ENCODE assay signal across 9 mouse cellular contexts in the genomic region with DNA sequence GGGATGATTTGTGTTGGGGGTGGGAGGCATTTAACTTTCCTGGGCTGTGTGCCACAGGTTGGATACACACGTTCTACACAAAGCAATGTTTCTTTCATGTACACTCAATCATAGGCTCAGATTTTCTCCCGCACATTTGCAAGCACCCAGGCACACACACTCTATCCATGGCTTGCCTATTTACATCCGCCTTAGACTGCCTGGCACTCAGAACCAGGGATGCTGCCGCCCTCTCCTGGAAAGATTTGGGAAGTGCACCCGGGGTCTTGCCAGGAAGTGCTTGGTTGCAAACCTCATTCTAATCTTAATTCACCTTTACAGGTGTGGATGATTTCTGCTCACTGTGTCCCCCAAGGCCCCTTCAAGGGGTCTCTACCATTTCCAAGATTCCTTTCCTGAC.
DNase-seq lines count a peak whose midpoint lies in the region; ATAC-seq and TF ChIP-seq lines count a peak whose summit lies in the region.
"Had no signal": no experiment of that assay in that cellular context is flagged by ENCODE, and none has a peak within 500 bp of the region (broad histone marks: within the 10 kb centered on the region; RNA-seq: fewer than 3 reads in every experiment).

No protein-coding gene starts in this region.

- H3K27me3 ChIP-seq in liver, embryonic 14.5 days (ENCODE audit: control insufficient read depth, insufficient read depth, low read length) = no peaks in the 10 kb centered on the region
- H3K27me3 ChIP-seq in neural tube, embryonic 14.5 days (ENCODE audit: control insufficient read depth, insufficient read depth, low read length) = no peaks in the 10 kb centered on the region
- H3K27me3 ChIP-seq: embryonic facial prominence, embryonic 13.5 days had no signal

- no peak overlapping the region for H3K9ac ChIP-seq in liver, embryonic 14.5 days (replicated peaks)
- no peak overlapping the region for H3K9ac ChIP-seq in neural tube, embryonic 14.5 days (replicated peaks; ENCODE audit: low read depth, low read length)
- H3K9ac ChIP-seq: embryonic facial prominence, embryonic 13.5 days had no signal

- DNase-seq in A20 (ENCODE audit: low read depth, low spot score) = peak; percentile 65
- peak; percentile 90 for DNase-seq in adrenal gland, postnatal 10 days
- peak; percentile 76 for DNase-seq in embryo, embryonic 9.5 days (ENCODE audit: extremely low spot score)
- peak; percentile 70 for DNase-seq in heart, adult 8-10 months (ENCODE audit: low spot score)
- DNase-seq in kidney, postnatal 10 days = peak; percentile 88
- peak in 2 of 3 experiments; percentile 16 to 18 for DNase-seq in liver, embryonic 14.5 days (ENCODE audit: low read depth in 3 of 3, low spot score in 3 of 3)
- peak; percentile 89 for DNase-seq in testis, postnatal 10 days (ENCODE audit: low spot score)

- no peak for TF ChIP-seq EP300 in liver, embryonic 14.5 days (IDR thresholded peaks at IDR 0.05; ENCODE audit: low read depth)

- ATAC-seq in liver, embryonic 14.5 days (ENCODE audit: insufficient read depth) = no peak
- ATAC-seq in neural tube, embryonic 14.5 days (ENCODE audit: low read depth) = peak; percentile 88

- 8% methylated on average over 5 of the region's 5 CpGs for WGBS in liver, embryonic 14.5 days (ENCODE audit: insufficient replicate concordance)
- 7% methylated on average over 5 of the region's 5 CpGs for WGBS in neural tube, embryonic 14.5 days

- H3K4me2 ChIP-seq in liver, embryonic 14.5 days (ENCODE audit: low read depth) = no peak overlapping the region
- no peak overlapping the region for H3K4me2 ChIP-seq in neural tube, embryonic 14.5 days (ENCODE audit: low read depth, low read length)
- H3K4me2 ChIP-seq: embryonic facial prominence, embryonic 13.5 days had no signal

- H3K9me3 ChIP-seq in liver, embryonic 14.5 days (ENCODE audit: control insufficient read depth, low read length) = no peaks in the 10 kb centered on the region
- no peaks in the 10 kb centered on the region for H3K9me3 ChIP-seq in neural tube, embryonic 14.5 days (ENCODE audit: control insufficient read depth, low read length)
- H3K9me3 ChIP-seq: embryonic facial prominence, embryonic 13.5 days had no signal

- no peak overlapping the region for H3K4me3 ChIP-seq in liver, embryonic 14.5 days (ENCODE audit: insufficient read depth in 1 of 2, low read depth in 2 of 2, low read length in 2 of 2)
- no peak overlapping the region for H3K4me3 ChIP-seq in neural tube, embryonic 14.5 days (ENCODE audit: low read depth, low read length)
- H3K4me3 ChIP-seq: embryonic facial prominence, embryonic 13.5 days had no signal

- H3K27ac ChIP-seq in liver, embryonic 14.5 days = no peak overlapping the region
- H3K27ac ChIP-seq in neural tube, embryonic 14.5 days (ENCODE audit: low read depth, low read length) = no peak overlapping the region
- H3K27ac ChIP-seq: embryonic facial prominence, embryonic 13.5 days had no signal

- peak; percentile 92 for TF ChIP-seq CTCF in liver, embryonic 14.5 days (IDR thresholded peaks at IDR 0.05; ENCODE audit: low read depth)

- H3K36me3 ChIP-seq in liver, embryonic 14.5 days (replicated peaks; ENCODE audit: control insufficient read depth, insufficient read depth, low read depth) = no peaks in the 10 kb centered on the region
- H3K36me3 ChIP-seq in neural tube, embryonic 14.5 days (ENCODE audit: control insufficient read depth, insufficient read depth, low read length) = no peaks in the 10 kb centered on the region
- H3K36me3 ChIP-seq: embryonic facial prominence, embryonic 13.5 days had no signal

- H3K4me1 ChIP-seq in liver, embryonic 14.5 days (replicated peaks; ENCODE audit: control insufficient read depth in 2 of 2, insufficient read depth in 2 of 2, low read length in 1 of 2) = no peaks in the 10 kb centered on the region
- no peaks in the 10 kb centered on the region for H3K4me1 ChIP-seq in neural tube, embryonic 14.5 days (ENCODE audit: control insufficient read depth, insufficient read depth, low read length)
- H3K4me1 ChIP-seq: embryonic facial prominence, embryonic 13.5 days had no signal

Comparison
In these comparisons a context has a peak if more than half of its experiments do, and no peak if none do; other contexts are left out.
1. DNase-seq: peak in every context shown above with its lines; median percentile 90 in adrenal gland, postnatal 10 days; 89 in testis, postnatal 10 days; 88 in kidney, postnatal 10 days; 76 in embryo, embryonic 9.5 days; 70 in heart, adult 8-10 months; 65 in A20; 17 in liver, embryonic 14.5 days.